Mouse (Mus musculus) neutrophil, adult 59 days (primary cell): ENCODE data around the gene Marc1. TPM values are rescaled to one million over a fixed set of nuclear protein-coding genes. Genes with fewer than 3 reads are reported as not detected.

Experiments
- total RNA-seq, 2 experiments: library from RNA; stranded (reverse); gene quantifications; 1 replicate in 1 of 2; 2 replicates in 1 of 2; pipeline ENCODE4 v1.2.4; 2023

The Marc1 gene
- total RNA-seq = under 1 TPM in 1 of 2 experiments, not detected in 1; 0.29 TPM

DNA sequence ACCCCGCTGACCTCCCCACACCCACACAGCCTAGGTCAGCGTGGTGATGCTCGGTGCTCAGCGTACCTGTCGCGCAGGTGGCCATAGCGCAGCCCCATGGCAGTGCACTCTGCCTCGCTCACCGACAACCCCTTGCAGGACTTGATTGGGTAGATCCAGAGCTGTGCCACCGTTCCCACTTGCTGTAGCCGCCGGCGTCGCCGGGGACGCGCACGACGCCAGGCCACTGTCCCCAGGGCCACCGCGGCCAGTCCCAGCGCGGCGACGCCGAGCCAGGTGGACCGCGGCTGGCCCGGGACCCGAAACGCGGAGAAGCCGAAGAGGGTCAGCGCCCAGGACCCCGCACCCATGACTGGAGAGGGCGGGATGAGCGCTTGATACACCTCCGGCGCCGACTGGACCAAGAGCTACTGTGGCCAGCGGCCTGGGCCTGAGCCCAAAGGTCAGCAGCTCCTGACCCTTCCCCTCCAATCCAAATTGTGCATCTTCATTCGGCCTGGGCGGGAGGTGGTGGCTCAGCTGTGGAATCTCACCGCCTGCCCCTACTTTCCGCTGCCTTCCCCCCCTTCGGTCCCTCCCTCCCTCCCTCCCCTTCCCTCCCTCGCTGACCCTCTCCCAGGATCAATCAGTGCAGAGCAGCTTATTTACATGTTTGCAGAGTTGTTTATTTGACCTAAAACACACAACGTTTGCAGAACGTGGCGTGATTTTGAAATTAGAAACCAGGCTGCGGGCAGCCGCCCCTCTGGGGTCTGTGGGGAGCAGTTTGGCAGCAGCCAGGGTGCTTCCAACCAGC is at the start of gene Marc1:
Gene Marc1 (minus strand): TSS at position 534 of the 796 bp plus-strand sequence.

DNA sequence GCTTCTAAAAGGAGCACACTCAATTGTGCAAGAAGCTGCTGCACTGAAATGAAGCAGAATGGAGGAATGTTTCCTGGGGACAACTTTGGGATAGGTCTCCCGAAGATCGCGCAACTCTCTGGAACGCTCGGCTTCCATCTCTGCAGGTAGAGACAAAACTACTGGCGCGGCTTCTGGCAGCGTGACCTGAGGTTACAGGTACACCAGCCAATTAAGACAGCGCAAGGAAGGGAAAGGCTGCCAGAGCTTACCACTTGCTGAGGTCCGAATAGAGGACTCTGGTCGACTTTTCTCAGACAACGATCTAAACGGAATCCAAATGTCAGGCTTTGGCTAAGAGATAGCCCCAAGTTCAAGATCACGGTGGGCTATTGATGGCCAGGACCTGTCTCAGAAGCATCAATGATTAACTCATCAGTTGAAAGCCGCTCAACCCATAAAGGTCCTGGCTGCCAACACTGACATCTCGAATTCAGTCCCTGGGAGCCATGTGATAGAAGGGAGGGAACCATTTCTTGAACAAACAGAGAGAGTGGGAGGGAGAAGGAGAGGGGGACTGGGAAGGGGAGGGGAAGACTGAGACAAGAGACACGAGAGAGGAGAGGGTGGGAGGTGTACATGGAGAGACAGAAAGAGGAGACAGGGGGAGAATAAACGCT is 35.1 kb upstream of the Marc1 start, which contains the start of gene Marc2:
Gene Marc2 (minus strand): TSS at position 360 of the 659 bp plus-strand sequence.

Other genes with a start within 250 kb of the Marc1 start
- 100 to 1,000 TPM; 104 to 119 TPM for gene Hlx, start 78.7 kb downstream of the Marc1 start, total RNA-seq
- 10 to 100 TPM; 62.0 to 73.5 TPM for gene Marc2, start 35.1 kb upstream of the Marc1 start, total RNA-seq
- gene C130074G19Rik, start 71.9 kb upstream of the Marc1 start, total RNA-seq = under 1 TPM in 1 of 2 experiments, not detected in 1; 0.11 TPM
- gene Mark1, start 188.3 kb upstream of the Marc1 start, total RNA-seq = not detected